Mouse (Mus musculus) ES-Bruce4 (cell line): Measurements from ENCODE around the gene Mcoln3. TPM values are rescaled to one million over a fixed set of nuclear protein-coding genes. Genes with fewer than 3 reads are reported as not detected.

ENCODE experiments used
- H3K27ac ChIP-seq: 2 replicates; pipeline ENCODE4 v1.5.1; 2012; ENCODE audit warnings: low read length, inconsistent platforms; ENCODE audit not compliant: insufficient read depth
- H3K27me3 ChIP-seq: 2 replicates; pipeline ENCODE4 v1.6.1; 2012; ENCODE audit warnings: mild to moderate bottlenecking, low read length, inconsistent platforms; ENCODE audit not compliant: control insufficient read depth, poor library complexity, insufficient read depth, severe bottlenecking
- H3K36me3 ChIP-seq: 2 replicates; pipeline ENCODE4 v1.6.1; 2012; ENCODE audit warnings: inconsistent platforms, mild to moderate bottlenecking, low read length, moderate library complexity; ENCODE audit not compliant: control insufficient read depth, poor library complexity, insufficient read depth, severe bottlenecking
- H3K4me1 ChIP-seq: one replicate; pipeline ENCODE4 v1.8.1; 2011; ENCODE audit warnings: low read length; ENCODE audit not compliant: control insufficient read depth, insufficient read depth
- H3K4me3 ChIP-seq: 2 replicates; pipeline ENCODE4 v1.5.1; 2011; ENCODE audit warnings: low read depth, mild to moderate bottlenecking, low read length
- H3K9ac ChIP-seq: 2 replicates; pipeline ENCODE4 v1.6.1; 2012; ENCODE audit warnings: low read depth, mild to moderate bottlenecking, inconsistent platforms; ENCODE audit not compliant: poor library complexity, severe bottlenecking
- H3K9me3 ChIP-seq: replicated peaks from 2 replicates; pipeline ENCODE4 v1.6.1; 2012; ENCODE audit warnings: mild to moderate bottlenecking, low read length, inconsistent platforms; ENCODE audit not compliant: control insufficient read depth, poor library complexity, insufficient read depth, severe bottlenecking
- CTCF ChIP-seq: IDR thresholded peaks from one replicate; pipeline ENCODE4 v1.8.1; 2011; ENCODE audit warnings: low read depth, low read length
- EP300 ChIP-seq: IDR thresholded peaks from 2 replicates; pipeline ENCODE4 v1.6.1; 2011; ENCODE audit warnings: low read depth, low read length; ENCODE audit not compliant: insufficient read depth
- POLR2A ChIP-seq: IDR thresholded peaks from one replicate; pipeline ENCODE4 v1.8.1; 2011; ENCODE audit warnings: low read length; ENCODE audit not compliant: insufficient read depth
- polyA plus RNA-seq: library from polyadenylated mRNA; stranded (reverse); fragments of >200 nt; gene quantifications from 2 replicates; pipeline ENCODE4 v1.2.4, GENCODE M21; 2011; ENCODE audit warnings: low read depth; ENCODE audit not compliant: missing spikeins, insufficient read depth, insufficient read length

Mcoln3 gene
- polyA plus RNA-seq, 1 experiment = 13.1 TPM

DNA sequence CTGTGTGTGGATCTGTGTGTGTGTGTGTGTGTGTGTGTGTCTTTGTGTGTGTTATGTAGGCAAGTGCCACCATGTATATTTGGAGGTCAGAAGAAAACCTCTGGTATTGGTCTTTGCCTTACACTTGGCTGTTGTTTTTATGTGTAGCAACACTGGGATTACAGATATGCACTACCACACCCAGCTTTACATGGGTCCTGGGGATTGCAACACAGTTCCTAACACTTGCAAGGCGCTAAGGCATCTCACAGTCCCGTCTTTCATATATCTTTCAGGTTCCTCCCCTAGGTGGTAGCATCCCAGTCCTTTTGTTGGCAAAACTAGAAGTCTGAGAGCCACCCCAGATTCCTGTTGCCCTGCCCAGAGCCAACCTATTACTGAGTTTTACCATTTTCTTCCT is 8.3 kb upstream of the Mcoln3 start:
- Histone ChIP-seq H3K27ac (no peak overlapping the region), H3K4me1 (peaks cover 1% of the 10 kb centered on the region), H3K27me3 (no peaks in the 10 kb centered on the region), H3K36me3 (no peaks in the 10 kb centered on the region), H3K9me3 (0 out of 2 replicates have a peak, but pooled peaks cover 3% of the 10 kb centered on the region), H3K9ac (no peak overlapping the region), H3K4me3 (no peak overlapping the region)
- TF ChIP-seq CTCF = no peak
- TF ChIP-seq POLR2A = no peak
- no peak for TF ChIP-seq EP300

GRCm38 (mm10) chr3:146110358-146110757 is 6.9 kb upstream of the Mcoln3 start:
- H3K9me3 ChIP-seq = 0 out of 2 replicates have a peak, but pooled peaks cover 3% of the 10 kb centered on the region
- H3K27ac ChIP-seq = no peak overlapping the region
- no peak overlapping the region for H3K9ac ChIP-seq
- H3K4me3 ChIP-seq = no peak overlapping the region
- H3K36me3 ChIP-seq = no peaks in the 10 kb centered on the region
- no peak for TF ChIP-seq POLR2A
- no peak for TF ChIP-seq CTCF
- TF ChIP-seq EP300 = no peak
- peaks cover 1% of the 10 kb centered on the region for H3K4me1 ChIP-seq
- H3K27me3 ChIP-seq = no peaks in the 10 kb centered on the region

DNA sequence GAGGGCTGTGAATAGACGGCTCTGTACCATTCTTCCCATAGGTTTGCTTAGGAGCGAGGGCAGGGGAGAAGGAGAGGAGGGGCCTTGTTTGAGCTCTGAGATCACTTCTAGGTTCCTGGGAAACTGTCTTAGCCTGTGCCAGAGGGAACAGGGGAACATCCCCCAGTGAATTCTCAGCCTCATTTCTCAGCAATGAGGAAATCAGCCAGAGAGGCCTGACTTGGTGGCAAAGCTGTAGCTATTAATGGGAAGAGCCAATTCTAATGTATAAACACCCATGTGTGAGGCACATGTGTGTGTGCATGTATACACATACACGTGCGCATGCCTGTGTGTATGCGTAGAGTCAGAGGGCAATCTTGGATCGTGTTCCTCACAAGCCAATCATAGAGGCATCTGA is 6.3 kb upstream of the Mcoln3 start:
- Histone ChIP-seq H3K27ac (no peak overlapping the region), H3K36me3 (no peaks in the 10 kb centered on the region), H3K27me3 (no peaks in the 10 kb centered on the region), H3K4me1 (peaks cover 1% of the 10 kb centered on the region), H3K4me3 (no peak overlapping the region), H3K9me3 (0 out of 2 replicates have a peak, but pooled peaks cover 3% of the 10 kb centered on the region), H3K9ac (no peak overlapping the region)
- TF ChIP-seq EP300 (no peak), CTCF (no peak), POLR2A (no peak)

DNA sequence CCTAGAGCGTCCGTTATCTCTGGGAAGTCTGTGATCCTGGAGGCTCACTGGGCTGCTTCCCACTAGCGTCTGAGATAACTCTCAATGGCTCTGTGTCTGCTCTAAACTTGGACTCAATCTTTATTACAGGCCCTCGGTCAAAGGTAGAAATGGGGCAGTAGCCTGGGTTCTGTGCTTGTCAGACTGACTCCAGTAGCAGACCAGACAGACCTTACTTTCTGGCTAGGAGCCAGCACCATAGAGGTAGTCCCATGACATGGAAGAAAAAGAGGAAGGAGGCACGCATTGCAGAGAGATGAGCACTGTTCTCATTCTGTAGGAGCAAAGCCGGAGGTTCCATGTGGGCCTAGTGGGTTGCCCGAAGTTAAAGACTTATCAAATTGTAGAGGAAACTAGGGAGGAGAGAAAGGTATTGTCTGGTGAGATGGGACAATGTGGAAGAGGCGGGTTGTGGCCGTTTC is 777 bp downstream of the Mcoln3 start:
- no peak for TF ChIP-seq CTCF
- no peaks in the 10 kb centered on the region for H3K36me3 ChIP-seq
- H3K4me3 ChIP-seq = peak overlapping the region; percentile 74; the same call in 1 of the 2 replicates
- 0 out of 2 replicates have a peak, but pooled peaks cover 3% of the 10 kb centered on the region for H3K9me3 ChIP-seq
- peaks cover 2% of the 10 kb centered on the region for H3K4me1 ChIP-seq
- H3K27me3 ChIP-seq = no peaks in the 10 kb centered on the region
- H3K27ac ChIP-seq = no peak overlapping the region
- no peak overlapping the region; the same call in 1 of the 2 replicates for H3K9ac ChIP-seq

GRCm38 (mm10) chr3:146121310-146122124 is 4.3 kb downstream of the Mcoln3 start:
- TF ChIP-seq EP300 = no peak
- TF ChIP-seq POLR2A = no peak
- TF ChIP-seq CTCF = no peak
- H3K27me3 ChIP-seq = no peaks in the 10 kb centered on the region; the same call in 1 of the 2 replicates
- H3K9me3 ChIP-seq = no peaks in the 10 kb centered on the region
- H3K4me3 ChIP-seq = peak overlapping the region; percentile 49
- no peak overlapping the region for H3K27ac ChIP-seq
- H3K9ac ChIP-seq = no peak overlapping the region
- H3K4me1 ChIP-seq = peaks cover 2% of the 10 kb centered on the region
- no peaks in the 10 kb centered on the region for H3K36me3 ChIP-seq

DNA sequence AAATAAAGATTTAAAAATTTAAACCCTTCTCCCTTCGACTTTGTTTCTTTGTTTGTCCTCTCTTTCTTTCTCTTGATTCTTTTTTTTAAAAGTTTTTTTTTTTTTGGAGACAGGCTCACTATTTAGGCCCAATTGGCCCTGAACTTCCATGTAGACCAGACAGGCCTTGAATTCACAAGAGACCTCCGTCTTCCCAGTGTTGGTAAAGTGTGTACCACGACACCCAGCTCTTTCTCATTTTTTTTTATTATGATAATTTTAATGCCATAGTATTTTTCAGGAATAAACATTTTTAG is 4.8 kb downstream of the Mcoln3 start:
- no peak overlapping the region for H3K9ac ChIP-seq
- H3K9me3 ChIP-seq = no peaks in the 10 kb centered on the region
- H3K36me3 ChIP-seq = no peaks in the 10 kb centered on the region
- H3K4me3 ChIP-seq = no peak overlapping the region
- peaks cover under 1% of the 10 kb centered on the region for H3K4me1 ChIP-seq
- TF ChIP-seq EP300 = no peak
- TF ChIP-seq CTCF = no peak
- no peak for TF ChIP-seq POLR2A
- no peaks in the 10 kb centered on the region; the same call in 1 of the 2 replicates for H3K27me3 ChIP-seq
- H3K27ac ChIP-seq = no peak overlapping the region
